Mouse (Mus musculus): ENCODE results near the gene Slc44a5. TPM values are rescaled to one million over a fixed set of nuclear protein-coding genes. Genes with fewer than 3 reads are reported as not detected.

The Slc44a5 gene
- polyA plus RNA-seq, 1 experiment, result not detected

GRCm38 (mm10) chr3:154193189-154193840 is 220.1 kb downstream of the Slc44a5 start:
- no peak overlapping the region for H3K4me3 ChIP-seq (replicated peaks; ENCODE audit: extremely low read depth, low read depth, low read length)
- H3K4me1 ChIP-seq (ENCODE audit: control insufficient read depth, insufficient read depth, low read length), result no peaks in the 10 kb centered on the region
- TF ChIP-seq CTCF (IDR thresholded peaks at IDR 0.05; ENCODE audit: insufficient read depth, low read length) (no peak), POLR2A (IDR thresholded peaks at IDR 0.05; ENCODE audit: borderline replicate concordance, extremely low read depth, low read depth, low read length) (no peak)
- DNase-seq, result no peak
- 68% methylated on average over 10 of the region's 10 CpGs for WGBS

GRCm38 (mm10) chr3:154200422-154200828 is 227.2 kb downstream of the Slc44a5 start:
- 51% methylated on average over 8 of the region's 8 CpGs for WGBS
- Histone ChIP-seq H3K4me1 (ENCODE audit: control insufficient read depth, insufficient read depth, low read length) (no peaks in the 10 kb centered on the region), H3K4me3 (replicated peaks; ENCODE audit: extremely low read depth, low read depth, low read length) (no peak overlapping the region)
- TF ChIP-seq CTCF (IDR thresholded peaks at IDR 0.05; ENCODE audit: insufficient read depth, low read length), result no peak
- no peak for TF ChIP-seq POLR2A (IDR thresholded peaks at IDR 0.05; ENCODE audit: borderline replicate concordance, extremely low read depth, low read depth, low read length)
- no peak for DNase-seq

- 76% methylated on average over 12 of the region's 12 CpGs for WGBS
- Histone ChIP-seq H3K4me1 (ENCODE audit: control insufficient read depth, insufficient read depth, low read length) (no peaks in the 10 kb centered on the region), H3K4me3 (replicated peaks; ENCODE audit: extremely low read depth, low read depth, low read length) (no peak overlapping the region)
- no peak for TF ChIP-seq POLR2A (IDR thresholded peaks at IDR 0.05; ENCODE audit: borderline replicate concordance, extremely low read depth, low read depth, low read length)
- no peak for TF ChIP-seq CTCF (IDR thresholded peaks at IDR 0.05; ENCODE audit: insufficient read depth, low read length)
- no peak for DNase-seq
Observed at GRCm38 (mm10) chr3:154201796-154202195, 228.6 kb downstream of the Slc44a5 start.

GRCm38 (mm10) chr3:154202383-154202782 is 229.1 kb downstream of the Slc44a5 start:
- TF ChIP-seq POLR2A (IDR thresholded peaks at IDR 0.05; ENCODE audit: borderline replicate concordance, extremely low read depth, low read depth, low read length) (no peak), CTCF (IDR thresholded peaks at IDR 0.05; ENCODE audit: insufficient read depth, low read length) (no peak)
- Histone ChIP-seq H3K4me3 (replicated peaks; ENCODE audit: extremely low read depth, low read depth, low read length) (no peak overlapping the region), H3K4me1 (ENCODE audit: control insufficient read depth, insufficient read depth, low read length) (no peaks in the 10 kb centered on the region)
- 84% methylated on average over 13 of the region's 13 CpGs for WGBS
- DNase-seq, result no peak

GRCm38 (mm10) chr3:154208479-154208878 is 235.2 kb downstream of the Slc44a5 start:
- H3K4me1 ChIP-seq (ENCODE audit: control insufficient read depth, insufficient read depth, low read length), result no peaks in the 10 kb centered on the region
- TF ChIP-seq CTCF (IDR thresholded peaks at IDR 0.05; ENCODE audit: insufficient read depth, low read length) (no peak), POLR2A (IDR thresholded peaks at IDR 0.05; ENCODE audit: borderline replicate concordance, extremely low read depth, low read depth, low read length) (no peak)
- H3K4me3 ChIP-seq (replicated peaks; ENCODE audit: extremely low read depth, low read depth, low read length), result no peak overlapping the region
- WGBS, result 91% methylated on average over 2 of the region's 2 CpGs
- DNase-seq, result no peak

GRCm38 (mm10) chr3:154209201-154209754 is 236.0 kb downstream of the Slc44a5 start:
- DNase-seq, result no peak
- 28% methylated on average over 4 of the region's 4 CpGs for WGBS
- no peak overlapping the region for H3K4me3 ChIP-seq (replicated peaks; ENCODE audit: extremely low read depth, low read depth, low read length)
- TF ChIP-seq CTCF (IDR thresholded peaks at IDR 0.05; ENCODE audit: insufficient read depth, low read length) (no peak), POLR2A (IDR thresholded peaks at IDR 0.05; ENCODE audit: borderline replicate concordance, extremely low read depth, low read depth, low read length) (no peak)
- no peaks in the 10 kb centered on the region for H3K4me1 ChIP-seq (ENCODE audit: control insufficient read depth, insufficient read depth, low read length)

- no peak overlapping the region for H3K4me3 ChIP-seq (replicated peaks; ENCODE audit: extremely low read depth, low read depth, low read length)
- 21% methylated on average over 4 of the region's 4 CpGs for WGBS
- H3K4me1 ChIP-seq (ENCODE audit: control insufficient read depth, insufficient read depth, low read length), result no peaks in the 10 kb centered on the region
- TF ChIP-seq POLR2A (IDR thresholded peaks at IDR 0.05; ENCODE audit: borderline replicate concordance, extremely low read depth, low read depth, low read length) (no peak), CTCF (IDR thresholded peaks at IDR 0.05; ENCODE audit: insufficient read depth, low read length) (no peak)
- no peak for DNase-seq
Observed at GRCm38 (mm10) chr3:154209776-154210430, 236.7 kb downstream of the Slc44a5 start.

GRCm38 (mm10) chr3:154210431-154211055 is 237.3 kb downstream of the Slc44a5 start:
- WGBS, result 58% methylated on average over 10 of the region's 10 CpGs
- Histone ChIP-seq H3K4me1 (ENCODE audit: control insufficient read depth, insufficient read depth, low read length) (no peaks in the 10 kb centered on the region), H3K4me3 (replicated peaks; ENCODE audit: extremely low read depth, low read depth, low read length) (no peak overlapping the region)
- no peak for DNase-seq
- TF ChIP-seq POLR2A (IDR thresholded peaks at IDR 0.05; ENCODE audit: borderline replicate concordance, extremely low read depth, low read depth, low read length) (no peak), CTCF (IDR thresholded peaks at IDR 0.05; ENCODE audit: insufficient read depth, low read length) (no peak)

- 77% methylated on average over 2 of the region's 2 CpGs for WGBS
- no peak for DNase-seq
- no peaks in the 10 kb centered on the region for H3K4me1 ChIP-seq (ENCODE audit: control insufficient read depth, insufficient read depth, low read length)
- no peak for TF ChIP-seq POLR2A (IDR thresholded peaks at IDR 0.05; ENCODE audit: borderline replicate concordance, extremely low read depth, low read depth, low read length)
- TF ChIP-seq CTCF (IDR thresholded peaks at IDR 0.05; ENCODE audit: insufficient read depth, low read length), result no peak
- H3K4me3 ChIP-seq (replicated peaks; ENCODE audit: extremely low read depth, low read depth, low read length), result no peak overlapping the region
Observed at GRCm38 (mm10) chr3:154212551-154212950, 239.3 kb downstream of the Slc44a5 start.
